Mouse (Mus musculus) ES-Bruce4 (cell line): ENCODE results near the gene Zfp169. TPM values are rescaled to one million over a fixed set of nuclear protein-coding genes. Genes with fewer than 3 reads are reported as not detected.

Experiments used
- H3K27ac ChIP-seq: 2 replicates; pipeline ENCODE4 v1.5.1; 2012; ENCODE audit warnings: low read length, inconsistent platforms; ENCODE audit not compliant: insufficient read depth
- H3K27me3 ChIP-seq: 2 replicates; pipeline ENCODE4 v1.6.1; 2012; ENCODE audit warnings: mild to moderate bottlenecking, low read length, inconsistent platforms; ENCODE audit not compliant: control insufficient read depth, poor library complexity, insufficient read depth, severe bottlenecking
- H3K36me3 ChIP-seq: 2 replicates; pipeline ENCODE4 v1.6.1; 2012; ENCODE audit warnings: inconsistent platforms, mild to moderate bottlenecking, low read length, moderate library complexity; ENCODE audit not compliant: control insufficient read depth, poor library complexity, insufficient read depth, severe bottlenecking
- H3K4me1 ChIP-seq: one replicate; pipeline ENCODE4 v1.8.1; 2011; ENCODE audit warnings: low read length; ENCODE audit not compliant: control insufficient read depth, insufficient read depth
- H3K4me3 ChIP-seq: 2 replicates; pipeline ENCODE4 v1.5.1; 2011; ENCODE audit warnings: low read depth, mild to moderate bottlenecking, low read length
- H3K9ac ChIP-seq: 2 replicates; pipeline ENCODE4 v1.6.1; 2012; ENCODE audit warnings: low read depth, mild to moderate bottlenecking, inconsistent platforms; ENCODE audit not compliant: poor library complexity, severe bottlenecking
- H3K9me3 ChIP-seq: replicated peaks from 2 replicates; pipeline ENCODE4 v1.6.1; 2012; ENCODE audit warnings: mild to moderate bottlenecking, low read length, inconsistent platforms; ENCODE audit not compliant: control insufficient read depth, poor library complexity, insufficient read depth, severe bottlenecking
- CTCF ChIP-seq: IDR thresholded peaks from one replicate; pipeline ENCODE4 v1.8.1; 2011; ENCODE audit warnings: low read depth, low read length
- EP300 ChIP-seq: IDR thresholded peaks from 2 replicates; pipeline ENCODE4 v1.6.1; 2011; ENCODE audit warnings: low read depth, low read length; ENCODE audit not compliant: insufficient read depth
- POLR2A ChIP-seq: IDR thresholded peaks from one replicate; pipeline ENCODE4 v1.8.1; 2011; ENCODE audit warnings: low read length; ENCODE audit not compliant: insufficient read depth
- polyA plus RNA-seq: library from polyadenylated mRNA; stranded (reverse); fragments of >200 nt; gene quantifications from 2 replicates; pipeline ENCODE4 v1.2.4, GENCODE M21; 2011; ENCODE audit warnings: low read depth; ENCODE audit not compliant: missing spikeins, insufficient read depth, insufficient read length

The Zfp169 gene
- polyA plus RNA-seq, 1 experiment: 10.8 TPM

GRCm38 (mm10) chr13:48468656-48469180 is 44.5 kb downstream of the Zfp169 start:
- Histone ChIP-seq H3K27ac (no peak overlapping the region), H3K4me3 (no peak overlapping the region), H3K4me1 (no peaks in the 10 kb centered on the region), H3K9me3 (no peaks in the 10 kb centered on the region), H3K36me3 (no peaks in the 10 kb centered on the region), H3K9ac (no peak overlapping the region), H3K27me3 (no peaks in the 10 kb centered on the region)
- no peak for TF ChIP-seq POLR2A
- TF ChIP-seq CTCF: no peak
- TF ChIP-seq EP300: no peak

- H3K9ac ChIP-seq: no peak overlapping the region
- TF ChIP-seq POLR2A: no peak
- TF ChIP-seq EP300: no peak
- TF ChIP-seq CTCF: no peak
- H3K27ac ChIP-seq: no peak overlapping the region
- H3K27me3 ChIP-seq: no peaks in the 10 kb centered on the region
- no peaks in the 10 kb centered on the region for H3K9me3 ChIP-seq
- H3K4me1 ChIP-seq: no peaks in the 10 kb centered on the region
- H3K4me3 ChIP-seq: no peak overlapping the region
- H3K36me3 ChIP-seq: no peaks in the 10 kb centered on the region
Measured at GRCm38 (mm10) chr13:48466186-48466585, 47.1 kb downstream of the Zfp169 start.

GRCm38 (mm10) chr13:48464170-48464569 is 49.1 kb downstream of the Zfp169 start:
- Histone ChIP-seq H3K4me3 (no peak overlapping the region), H3K27me3 (no peaks in the 10 kb centered on the region), H3K9me3 (no peaks in the 10 kb centered on the region), H3K27ac (no peak overlapping the region), H3K9ac (no peak overlapping the region), H3K36me3 (no peaks in the 10 kb centered on the region), H3K4me1 (no peaks in the 10 kb centered on the region)
- TF ChIP-seq EP300 (no peak), CTCF (peak; percentile 38)

DNA sequence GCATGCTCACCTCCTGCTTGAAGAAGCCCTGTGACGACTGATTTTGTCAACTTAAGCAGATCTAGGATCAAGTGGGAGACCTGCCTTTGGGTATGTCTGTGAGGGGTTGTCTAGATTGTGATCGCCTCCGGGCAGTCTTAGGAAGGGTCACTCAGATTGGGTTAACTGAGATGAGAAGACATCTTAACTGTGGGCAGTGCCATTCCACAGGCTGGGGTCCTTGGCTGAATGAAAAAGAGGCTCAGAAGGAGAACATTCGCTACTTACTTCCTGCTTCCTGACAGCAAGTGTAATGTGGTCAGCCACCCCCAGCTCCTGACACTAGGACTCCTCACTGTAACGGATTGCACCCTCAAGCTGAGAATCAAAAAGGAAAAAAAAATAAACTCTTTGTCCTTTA is 54.0 kb downstream of the Zfp169 start:
- Histone ChIP-seq H3K4me3 (no peak overlapping the region), H3K9me3 (no peaks in the 10 kb centered on the region), H3K36me3 (no peaks in the 10 kb centered on the region), H3K27ac (no peak overlapping the region), H3K27me3 (no peaks in the 10 kb centered on the region), H3K4me1 (no peaks in the 10 kb centered on the region), H3K9ac (no peak overlapping the region)
- TF ChIP-seq CTCF: no peak
- TF ChIP-seq EP300: no peak
- TF ChIP-seq POLR2A: no peak

DNA sequence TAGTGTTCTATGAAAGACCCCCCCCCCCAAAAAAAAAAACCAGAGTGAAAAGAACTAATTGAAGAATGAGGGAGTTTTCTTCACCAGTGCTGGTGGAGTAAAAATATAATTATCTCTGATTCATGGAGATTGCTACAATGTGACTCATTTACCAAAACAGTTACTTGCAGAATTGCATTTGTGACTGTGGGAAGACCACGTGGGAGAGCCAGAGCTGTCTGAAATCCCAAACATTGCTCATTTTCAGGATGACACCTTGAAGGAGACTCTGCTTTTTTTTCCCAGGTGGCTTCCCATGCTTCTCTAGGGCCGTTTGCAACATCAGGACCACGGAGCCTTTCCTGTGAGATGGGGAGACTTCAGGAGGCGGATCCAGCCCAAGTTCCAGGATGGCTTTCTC is 65.1 kb downstream of the Zfp169 start:
- H3K9ac ChIP-seq: no peak overlapping the region
- H3K27me3 ChIP-seq: no peaks in the 10 kb centered on the region
- no peaks in the 10 kb centered on the region for H3K9me3 ChIP-seq
- H3K27ac ChIP-seq: no peak overlapping the region
- no peak overlapping the region for H3K4me3 ChIP-seq
- TF ChIP-seq POLR2A (no peak), EP300 (no peak), CTCF (no peak)
- no peaks in the 10 kb centered on the region for H3K4me1 ChIP-seq
- no peaks in the 10 kb centered on the region for H3K36me3 ChIP-seq

DNA sequence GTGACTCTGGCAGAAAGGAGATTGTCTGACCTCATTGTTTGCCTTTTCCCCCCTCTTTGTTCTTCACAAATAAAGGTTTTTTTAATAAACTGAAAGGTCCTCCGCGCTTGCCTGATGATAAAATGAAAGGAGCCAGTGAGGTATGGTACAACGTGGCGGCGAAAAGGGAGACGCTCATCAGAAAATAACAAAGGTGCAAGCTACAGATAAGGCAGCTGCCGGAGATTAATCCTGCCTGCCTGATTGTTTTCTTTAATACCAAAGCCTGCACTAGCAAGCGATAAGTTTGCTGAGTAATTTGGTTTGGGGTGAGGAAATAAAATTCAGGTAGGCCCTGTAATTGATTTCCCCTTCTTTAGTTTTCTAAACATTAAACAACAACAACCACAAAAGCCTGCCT is 69.3 kb downstream of the Zfp169 start:
- no peaks in the 10 kb centered on the region for H3K9me3 ChIP-seq
- TF ChIP-seq CTCF: no peak
- TF ChIP-seq POLR2A: no peak
- TF ChIP-seq EP300: no peak
- no peak overlapping the region for H3K27ac ChIP-seq
- no peak overlapping the region for H3K4me3 ChIP-seq
- H3K36me3 ChIP-seq: no peaks in the 10 kb centered on the region
- no peaks in the 10 kb centered on the region for H3K27me3 ChIP-seq
- no peaks in the 10 kb centered on the region for H3K4me1 ChIP-seq
- no peak overlapping the region for H3K9ac ChIP-seq
